Mouse (Mus musculus) layer of hippocampus, postnatal 14 days (tissue): ENCODE measurements around the gene 5430427O19Rik. TPM values are rescaled to one million over a fixed set of nuclear protein-coding genes. Genes with fewer than 3 reads are reported as not detected.

Source experiments
- total RNA-seq, 2 experiments: library from RNA; stranded (reverse); gene quantifications; 2 replicates each; pipeline ENCODE4 v1.2.3; 2021

5430427O19Rik gene
- total RNA-seq, 2 experiments from 2014 or later: 0.12 TPM; not detected in 1

Other genes with a start within 250 kb of the 5430427O19Rik start
- gene Gk, start 93.5 kb upstream of the 5430427O19Rik start, total RNA-seq: 10 to 100 TPM; 25.6 to 32.5 TPM
- not detected for gene Samt3, start 173.8 kb downstream of the 5430427O19Rik start, total RNA-seq